Mouse (Mus musculus) limb, embryonic 10.5 days (tissue): ENCODE measurements around the gene Samd1. TPM values are rescaled to one million over a fixed set of nuclear protein-coding genes. Genes with fewer than 3 reads are reported as not detected.
A peak's percentile ranks its signal among the peaks of the same experiment; 100 is the strongest.
"Not testable (repeated sequence)": the region's sequence is repeated elsewhere in the genome, so short reads cannot be mapped to it uniquely, and the experiment has no call there.

ENCODE experiments used
- DNase-seq: peaks from one replicate; pipeline ENCODE4 v3.0.0-alpha.2; 2017; ENCODE audit warnings: low spot score
- H3K27ac ChIP-seq: fragments of 300-500 bp; sonication (generic); 2 replicates; pipeline ENCODE4 v1.5.1; 2016; ENCODE audit warnings: mild to moderate bottlenecking
- H3K27me3 ChIP-seq: fragments of 300-500 bp; sonication (generic); 2 replicates; pipeline ENCODE4 v1.6.1; 2016; ENCODE audit warnings: low read depth, mild to moderate bottlenecking; ENCODE audit not compliant: poor library complexity, severe bottlenecking
- H3K36me3 ChIP-seq: fragments of 300-500 bp; sonication (generic); 2 replicates; pipeline ENCODE4 v1.6.1; 2016; ENCODE audit warnings: mild to moderate bottlenecking, moderate library complexity
- H3K4me1 ChIP-seq: fragments of 300-500 bp; sonication (generic); 2 replicates; pipeline ENCODE4 v1.6.1; 2016
- H3K4me3 ChIP-seq: fragments of 300-500 bp; sonication (generic); 2 replicates; pipeline ENCODE4 v1.5.1; 2016; ENCODE audit warnings: mild to moderate bottlenecking, moderate library complexity
- H3K9me3 ChIP-seq: fragments of 300-500 bp; sonication (generic); replicated peaks from 2 replicates; pipeline ENCODE4 v1.6.1; 2016; ENCODE audit warnings: mild to moderate bottlenecking
- WGBS: fragments of 180-500 bp; shearing (Covaris S2); methylation state at CpG from one replicate; pipeline ENCODE4 v1.1.7; 2016; 5-methylcytosine and 5-hydroxymethylcytosine counted together
- polyA plus RNA-seq: library from polyadenylated mRNA; unstranded; fragments of >200 nt; fragmentation: Nextera tagmentation; extraction: Ambion mirVana; gene quantifications from 2 replicates; pipeline ENCODE4 v1.2.1, GENCODE M21; 2016

The Samd1 gene
- polyA plus RNA-seq, 1 experiment from 2014 or later, result 12.5 TPM

- no peak overlapping the region for H3K27ac ChIP-seq
- H3K27me3 ChIP-seq, result no peaks in the 10 kb centered on the region
- H3K9me3 ChIP-seq, result no peaks in the 10 kb centered on the region
- H3K4me1 ChIP-seq, result peaks cover 53% of the 10 kb centered on the region
- DNase-seq, result no peak
- H3K36me3 ChIP-seq, result peaks cover 34% of the 10 kb centered on the region
- 83% methylated on average over 4 of the region's 4 CpGs for WGBS
- H3K4me3 ChIP-seq, result peak overlapping the region; percentile 89
Observed at GRCm38 (mm10) chr8:83974521-83974920, 23.0 kb upstream of the Samd1 start.

GRCm38 (mm10) chr8:83976101-83976630 is 21.3 kb upstream of the Samd1 start:
- peaks cover 41% of the 10 kb centered on the region for H3K36me3 ChIP-seq
- no peak overlapping the region for H3K4me3 ChIP-seq
- no peak overlapping the region for H3K27ac ChIP-seq
- peaks cover 53% of the 10 kb centered on the region for H3K4me1 ChIP-seq
- DNase-seq, result no peak
- 85% methylated on average over 4 of the region's 4 CpGs for WGBS
- H3K9me3 ChIP-seq, result no peaks in the 10 kb centered on the region
- H3K27me3 ChIP-seq, result no peaks in the 10 kb centered on the region

DNA sequence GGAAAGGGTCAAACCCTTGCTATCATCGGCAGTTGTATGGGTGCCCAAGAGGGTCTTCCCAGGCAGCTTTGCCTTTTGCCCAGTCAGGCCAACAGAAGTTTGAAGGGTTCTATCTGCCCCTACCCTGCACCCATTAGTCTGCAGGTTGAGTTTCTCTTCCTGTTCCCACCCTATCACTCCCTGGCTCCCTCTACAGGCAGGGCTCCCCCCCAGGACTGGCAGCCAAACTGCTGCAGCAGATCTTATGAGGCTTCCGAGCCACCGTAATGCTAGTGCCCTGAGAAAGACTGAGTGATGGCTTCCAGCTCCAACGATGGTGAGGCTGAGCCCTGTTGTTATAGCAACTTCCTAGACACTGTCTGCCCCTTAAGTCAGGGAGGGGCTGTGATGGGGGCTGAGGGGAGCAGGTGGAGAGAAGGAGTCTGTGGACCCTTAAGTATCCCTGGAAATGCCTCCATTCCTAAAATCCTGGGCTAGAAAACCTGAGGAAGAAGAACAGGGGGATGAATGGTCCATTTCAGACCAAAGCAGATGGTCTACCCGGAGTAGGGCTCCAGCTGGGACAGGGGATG is 20.6 kb upstream of the Samd1 start:
- peak overlapping the region; percentile 70 for H3K27ac ChIP-seq
- DNase-seq, result no peak
- peaks cover 48% of the 10 kb centered on the region for H3K4me1 ChIP-seq
- H3K36me3 ChIP-seq, result peaks cover 48% of the 10 kb centered on the region
- no peaks in the 10 kb centered on the region for H3K27me3 ChIP-seq
- 0 out of 2 replicates have a peak overlapping the region, but pooled peaks have one; percentile 2 for H3K4me3 ChIP-seq
- 90% methylated on average over 5 of the region's 5 CpGs for WGBS
- H3K9me3 ChIP-seq, result no peaks in the 10 kb centered on the region

DNA sequence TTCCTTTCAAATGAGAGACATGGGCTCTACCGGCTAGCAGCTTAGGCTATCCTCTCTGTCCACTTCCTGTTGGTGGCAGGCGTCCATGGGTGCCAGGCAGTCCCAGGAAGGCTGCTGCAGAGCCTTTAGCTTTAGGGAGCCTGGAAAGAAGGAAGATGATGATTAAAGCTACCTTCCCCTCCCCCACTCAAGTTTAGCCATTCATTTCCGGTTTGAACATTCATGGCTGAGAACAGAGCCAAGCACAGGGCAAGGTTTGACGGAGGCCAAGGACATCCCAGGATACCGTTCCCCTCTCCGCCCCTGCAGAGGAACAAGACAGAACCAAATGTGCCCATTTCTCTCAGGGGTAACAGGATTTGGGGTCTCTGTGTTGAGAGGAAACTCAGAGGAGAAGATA is 19.8 kb upstream of the Samd1 start:
- Histone ChIP-seq H3K4me3 (peak overlapping the region; percentile 25; the same call in 1 of the 2 replicates), H3K27me3 (no peaks in the 10 kb centered on the region), H3K4me1 (peaks cover 40% of the 10 kb centered on the region), H3K27ac (peak overlapping the region; percentile 70), H3K9me3 (no peaks in the 10 kb centered on the region), H3K36me3 (peaks cover 56% of the 10 kb centered on the region)
- no peak for DNase-seq
- 60% methylated on average over 6 of the region's 6 CpGs for WGBS

- Histone ChIP-seq H3K27ac (peak overlapping the region; percentile 70), H3K4me3 (0 out of 2 replicates have a peak overlapping the region, but pooled peaks have one; percentile 25), H3K27me3 (no peaks in the 10 kb centered on the region), H3K36me3 (peaks cover 61% of the 10 kb centered on the region), H3K4me1 (peaks cover 35% of the 10 kb centered on the region), H3K9me3 (no peaks in the 10 kb centered on the region)
- DNase-seq, result no peak
- 74% methylated on average over 9 of the region's 9 CpGs for WGBS
Observed at GRCm38 (mm10) chr8:83978200-83978599, 19.3 kb upstream of the Samd1 start.

GRCm38 (mm10) chr8:83980250-83980649 is 17.2 kb upstream of the Samd1 start:
- Histone ChIP-seq H3K27me3 (no peaks in the 10 kb centered on the region), H3K4me1 (peaks cover 20% of the 10 kb centered on the region), H3K36me3 (peaks cover 75% of the 10 kb centered on the region), H3K9me3 (no peaks in the 10 kb centered on the region), H3K27ac (0 out of 2 replicates have a peak overlapping the region, but pooled peaks have one; percentile 30), H3K4me3 (no peak overlapping the region)
- no peak for DNase-seq
- WGBS, result 89% methylated on average over 1 of the region's 1 CpGs

DNA sequence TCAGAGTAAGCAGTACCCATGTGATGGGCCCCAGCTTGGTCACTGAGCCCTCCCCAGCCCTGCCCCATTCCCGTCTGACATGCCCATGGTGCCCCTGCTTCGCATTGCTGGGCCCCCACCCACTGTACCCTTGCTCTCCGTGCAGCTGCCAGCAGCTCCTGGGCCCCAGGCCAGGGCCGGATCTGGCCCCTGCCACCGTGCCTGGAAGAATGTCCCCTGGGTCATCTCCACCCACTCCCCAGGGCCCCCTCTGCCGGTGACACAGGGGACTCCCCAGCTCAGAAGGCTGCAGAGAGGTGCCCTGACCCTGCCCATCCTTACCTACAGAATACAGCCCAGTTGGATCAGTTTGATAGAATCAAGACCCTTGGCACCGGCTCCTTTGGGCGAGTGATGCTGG is 16.6 kb upstream of the Samd1 start:
- Histone ChIP-seq H3K36me3 (peaks cover 80% of the 10 kb centered on the region), H3K4me1 (peaks cover 20% of the 10 kb centered on the region), H3K9me3 (no peaks in the 10 kb centered on the region), H3K27ac (no peak overlapping the region), H3K4me3 (no peak overlapping the region), H3K27me3 (no peaks in the 10 kb centered on the region)
- whole genome bisulfite sequencing, result 83% methylated on average over 8 of the region's 8 CpGs
- no peak for DNase-seq

GRCm38 (mm10) chr8:83981533-83981932 is 15.9 kb upstream of the Samd1 start:
- no peak for DNase-seq
- WGBS, result 94% methylated on average over 7 of the region's 7 CpGs
- peaks cover 83% of the 10 kb centered on the region for H3K36me3 ChIP-seq
- H3K27me3 ChIP-seq, result no peaks in the 10 kb centered on the region
- peaks cover 20% of the 10 kb centered on the region for H3K4me1 ChIP-seq
- no peaks in the 10 kb centered on the region for H3K9me3 ChIP-seq
- no peak overlapping the region for H3K27ac ChIP-seq
- no peak overlapping the region for H3K4me3 ChIP-seq

DNA sequence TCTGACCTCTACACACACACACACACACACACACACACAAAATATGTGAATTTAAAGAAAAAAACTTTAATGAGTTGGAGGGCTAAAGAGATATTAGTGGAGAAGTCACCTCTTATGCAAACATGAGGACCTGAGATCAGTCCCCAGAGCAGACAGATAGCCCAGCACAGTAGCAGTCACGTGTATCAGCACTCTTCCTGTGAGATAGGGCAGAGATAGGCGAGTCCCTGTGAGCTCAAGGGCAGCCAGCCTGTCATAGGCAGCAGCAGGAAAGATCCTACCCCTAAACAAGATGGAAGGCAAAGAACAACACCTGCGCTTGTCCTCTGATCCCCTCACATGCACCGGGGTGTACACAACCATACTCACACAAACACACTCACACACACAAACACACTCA is 15.0 kb upstream of the Samd1 start:
- 90% methylated on average over 4 of the region's 4 CpGs for WGBS
- Histone ChIP-seq H3K4me3 (no peak overlapping the region), H3K27ac (no peak overlapping the region), H3K9me3 (no peaks in the 10 kb centered on the region), H3K36me3 (peaks cover 92% of the 10 kb centered on the region), H3K27me3 (no peaks in the 10 kb centered on the region), H3K4me1 (peaks cover 11% of the 10 kb centered on the region)
- DNase-seq, result no peak

- H3K4me1 ChIP-seq, H3K27me3 ChIP-seq, H3K4me3 ChIP-seq, H3K27ac ChIP-seq, H3K9me3 ChIP-seq, DNase-seq: not testable (repeated sequence)
- 97% methylated on average over 2 of the region's 2 CpGs for WGBS
- peaks cover 93% of the 10 kb centered on the region for H3K36me3 ChIP-seq
Observed at GRCm38 (mm10) chr8:83983222-83983621, 14.2 kb upstream of the Samd1 start.

DNA sequence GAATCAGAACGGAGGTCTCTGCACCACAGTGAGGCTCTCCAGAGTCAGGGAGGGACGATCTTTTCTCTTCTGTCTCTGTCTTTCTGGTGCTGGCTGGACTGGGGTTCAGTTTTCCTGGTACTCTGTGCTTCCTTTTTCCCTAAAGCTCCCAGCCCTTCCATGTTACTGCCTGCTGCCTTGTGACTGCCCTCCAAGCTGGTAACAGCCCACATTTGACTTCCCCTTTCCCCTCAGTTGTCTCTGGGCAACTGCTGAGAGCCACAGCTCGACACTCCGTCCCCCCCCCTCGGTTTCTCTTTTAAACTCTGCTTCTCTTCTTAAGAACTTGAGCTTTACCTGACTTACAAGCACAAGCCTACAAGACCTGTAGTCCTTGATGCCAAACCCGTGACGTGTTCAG is 8.2 kb upstream of the Samd1 start:
- H3K4me1 ChIP-seq, result peaks cover 12% of the 10 kb centered on the region
- no peaks in the 10 kb centered on the region for H3K27me3 ChIP-seq
- H3K9me3 ChIP-seq, result no peaks in the 10 kb centered on the region
- peaks cover 95% of the 10 kb centered on the region for H3K36me3 ChIP-seq
- 86% methylated on average over 7 of the region's 7 CpGs for WGBS
- no peak overlapping the region for H3K27ac ChIP-seq
- no peak for DNase-seq
- H3K4me3 ChIP-seq, result no peak overlapping the region

GRCm38 (mm10) chr8:83990170-83990569 is 7.3 kb upstream of the Samd1 start:
- no peak for DNase-seq
- 92% methylated on average over 14 of the region's 14 CpGs for WGBS
- no peak overlapping the region for H3K4me3 ChIP-seq
- H3K36me3 ChIP-seq, result peaks cover 95% of the 10 kb centered on the region
- H3K27ac ChIP-seq, result no peak overlapping the region
- H3K9me3 ChIP-seq, result no peaks in the 10 kb centered on the region
- no peaks in the 10 kb centered on the region for H3K27me3 ChIP-seq
- peaks cover 13% of the 10 kb centered on the region for H3K4me1 ChIP-seq

DNA sequence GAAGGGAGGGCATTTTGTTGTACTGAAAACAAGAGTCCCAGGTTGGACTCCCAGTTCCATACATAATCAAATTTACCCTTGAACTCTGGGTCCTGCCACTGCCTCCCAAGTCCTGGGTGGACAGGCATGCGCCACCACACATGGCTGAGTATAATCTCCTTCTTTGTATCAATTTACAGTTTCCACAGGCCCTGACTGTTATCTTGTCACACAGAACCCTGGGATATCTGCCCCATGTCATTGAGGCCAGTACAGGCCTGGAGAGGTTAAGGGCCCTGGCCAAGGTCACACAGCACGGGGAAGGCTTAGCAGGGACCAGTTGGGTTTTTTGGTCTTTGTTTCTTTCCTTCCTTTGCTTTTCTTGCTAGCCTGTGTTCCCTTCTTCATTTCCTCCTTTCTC is 5.0 kb upstream of the Samd1 start:
- no peak for DNase-seq
- Histone ChIP-seq H3K9me3 (no peaks in the 10 kb centered on the region), H3K27me3 (no peaks in the 10 kb centered on the region), H3K36me3 (peaks cover 74% of the 10 kb centered on the region), H3K27ac (no peak overlapping the region), H3K4me3 (no peak overlapping the region), H3K4me1 (peaks cover 29% of the 10 kb centered on the region)
- 83% methylated on average over 2 of the region's 2 CpGs for WGBS

DNA sequence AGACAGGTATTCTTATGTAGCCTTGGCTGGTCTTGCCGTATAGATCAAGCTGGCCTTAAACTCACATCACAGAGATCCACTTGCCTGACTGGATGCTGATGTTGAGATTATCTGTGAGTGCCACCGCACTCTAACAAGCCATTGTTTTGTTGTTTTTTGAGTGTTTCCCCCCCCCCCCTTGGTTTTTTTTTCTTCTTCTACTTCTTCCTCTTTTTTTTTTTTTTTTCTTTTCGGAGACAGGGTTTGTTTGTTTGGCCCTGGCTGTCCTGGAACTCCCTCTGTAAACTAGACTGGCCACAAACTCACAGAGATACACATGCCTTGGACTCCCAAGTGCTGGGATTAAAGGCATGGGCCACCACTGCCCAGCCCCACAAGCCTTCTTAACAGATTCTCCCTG is 3.4 kb upstream of the Samd1 start:
- no peak for DNase-seq
- Histone ChIP-seq H3K9me3 (no peaks in the 10 kb centered on the region), H3K27me3 (no peaks in the 10 kb centered on the region), H3K4me1 (peaks cover 37% of the 10 kb centered on the region), H3K27ac (no peak overlapping the region), H3K36me3 (peaks cover 59% of the 10 kb centered on the region), H3K4me3 (no peak overlapping the region)
- 86% methylated on average over 3 of the region's 3 CpGs for WGBS
